Mouse (Mus musculus): ENCODE measurements at regions not wholly inside any gene's neighbourhood (a gene's known extent, or its start where the extent isn't known, plus 50 kb on each side); places are given as distances from the start of the nearest gene placed in this dataset.

DNA sequence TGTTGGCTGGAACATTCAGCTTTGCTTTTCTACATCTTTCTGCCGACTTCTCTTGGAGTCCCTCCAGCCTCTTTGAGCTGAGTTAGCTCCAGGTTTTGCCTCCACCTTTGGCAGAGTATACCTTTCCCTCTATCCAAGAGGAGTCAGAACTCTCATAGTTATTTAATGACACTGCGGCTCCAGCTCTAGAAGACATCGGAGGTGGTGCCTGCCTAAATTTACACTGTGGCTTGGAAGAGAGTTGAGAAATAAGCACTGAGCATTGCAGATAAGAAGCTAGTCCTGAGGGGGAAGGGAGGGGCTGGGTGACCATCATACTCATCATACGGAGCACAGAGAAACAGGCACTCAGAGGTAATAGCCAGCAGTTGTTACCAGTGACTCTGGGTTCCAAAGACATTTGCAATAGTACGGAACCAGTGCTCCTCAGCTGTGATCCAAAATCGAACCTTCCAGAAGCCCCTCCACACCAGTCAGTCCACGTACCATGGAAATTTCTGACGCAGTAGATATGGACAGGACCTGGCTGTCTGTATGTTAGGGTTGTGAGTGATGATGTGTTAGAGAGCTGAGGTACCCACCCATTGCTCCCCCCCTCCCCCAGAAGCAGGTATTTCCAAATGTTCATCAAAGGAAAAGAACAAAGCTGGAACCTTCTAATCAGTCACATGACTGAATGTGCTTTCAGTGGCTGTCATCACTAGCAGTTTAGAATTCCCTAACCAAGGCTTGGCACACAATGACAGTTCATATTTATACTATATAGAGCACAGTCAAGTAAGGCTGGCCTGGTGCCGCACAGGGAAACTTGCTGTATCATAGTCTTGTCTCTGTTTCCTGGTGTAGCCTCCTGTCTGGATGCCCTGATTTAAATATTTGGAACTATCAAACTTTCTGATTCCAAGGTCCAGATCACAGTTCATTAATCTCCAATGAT, 120.2 kb upstream of the Mpp6 start:
- no peak for DNase-seq (ENCODE audit: extremely low spot score in 1 of 2, low spot score in 1 of 2)

DNA sequence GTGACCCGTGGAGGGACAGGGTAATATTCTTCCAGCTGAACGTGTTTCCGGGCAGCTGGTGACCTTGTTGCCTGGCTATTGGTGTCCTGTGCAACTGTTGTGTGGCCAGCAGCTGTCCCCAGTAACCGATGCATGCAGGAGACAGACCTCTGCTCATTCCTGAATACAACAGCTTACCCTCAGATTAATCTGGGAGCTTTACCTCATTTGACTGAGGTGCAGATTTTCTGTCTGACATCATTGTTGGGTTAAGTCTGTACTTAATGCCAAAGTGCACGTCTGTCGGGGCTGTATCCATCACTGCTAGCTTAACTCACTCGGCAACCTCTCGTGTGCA, 119.6 kb upstream of the Mpp6 start:
- DNase-seq (ENCODE audit: extremely low spot score in 1 of 2, low spot score in 1 of 2) = no peak

DNA sequence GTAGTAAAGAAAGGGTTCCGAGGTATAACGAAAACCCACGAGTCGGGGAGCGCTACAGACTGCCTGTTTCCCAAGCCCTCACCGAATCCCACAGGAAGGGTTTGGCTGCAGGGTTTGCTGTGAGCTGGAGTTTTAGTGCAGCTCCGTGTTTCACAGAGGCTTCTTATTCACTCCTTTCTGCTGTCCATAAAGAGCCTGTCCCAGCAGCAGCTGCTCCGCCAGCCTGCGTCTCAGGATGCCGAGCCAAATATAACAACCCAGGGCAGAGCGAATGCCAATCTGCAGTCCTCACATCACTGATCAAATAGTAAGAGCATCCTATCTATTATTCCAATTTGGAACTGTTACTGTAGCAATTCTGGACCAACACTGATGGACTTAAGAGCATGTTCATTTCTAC, 110.7 kb upstream of the Mpp6 start:
- DNase-seq (ENCODE audit: extremely low spot score in 1 of 2, low spot score in 1 of 2) = no peak

DNA sequence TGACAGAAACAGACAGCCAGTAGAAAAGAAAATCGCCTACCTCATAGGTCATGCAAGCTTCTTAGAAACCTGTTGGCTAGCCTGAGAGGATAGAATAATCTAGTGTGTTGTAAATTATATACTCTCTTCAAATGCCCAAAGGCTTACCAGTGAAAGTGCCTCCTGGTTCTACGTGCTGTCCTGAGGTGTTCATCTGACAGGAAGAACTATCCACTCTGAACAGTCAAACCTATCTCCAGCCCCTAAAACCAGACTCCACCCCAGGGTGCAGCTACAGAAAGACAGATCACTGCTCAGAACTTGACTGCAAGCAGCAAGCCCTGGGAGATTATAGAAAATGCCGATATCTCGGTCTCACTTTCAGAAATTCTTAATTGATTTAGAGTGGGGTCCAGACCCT, 102.0 kb upstream of the Mpp6 start:
- no peak for DNase-seq (ENCODE audit: extremely low spot score in 1 of 2, low spot score in 1 of 2)

DNA sequence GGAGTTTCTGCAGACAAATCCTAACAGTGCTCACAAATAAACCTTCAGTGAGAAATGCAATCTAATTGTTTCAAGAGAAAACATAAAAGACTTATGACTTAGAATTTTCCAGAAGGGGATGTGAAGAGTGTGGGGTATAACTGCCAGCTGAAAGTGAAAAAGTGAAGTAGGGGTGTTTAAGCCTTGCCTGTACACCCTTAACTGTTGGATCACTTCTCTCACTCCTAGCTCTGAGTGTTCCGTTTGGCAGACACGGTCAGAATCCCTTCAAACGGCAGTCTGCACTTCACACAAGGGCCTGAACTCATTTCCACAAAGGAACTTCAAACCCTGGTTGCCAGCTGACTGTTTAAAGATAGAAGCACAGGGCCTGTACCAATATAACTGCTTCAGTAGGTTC, 101.2 kb upstream of the Mpp6 start:
- no peak for DNase-seq (ENCODE audit: extremely low spot score in 1 of 2, low spot score in 1 of 2)

DNA sequence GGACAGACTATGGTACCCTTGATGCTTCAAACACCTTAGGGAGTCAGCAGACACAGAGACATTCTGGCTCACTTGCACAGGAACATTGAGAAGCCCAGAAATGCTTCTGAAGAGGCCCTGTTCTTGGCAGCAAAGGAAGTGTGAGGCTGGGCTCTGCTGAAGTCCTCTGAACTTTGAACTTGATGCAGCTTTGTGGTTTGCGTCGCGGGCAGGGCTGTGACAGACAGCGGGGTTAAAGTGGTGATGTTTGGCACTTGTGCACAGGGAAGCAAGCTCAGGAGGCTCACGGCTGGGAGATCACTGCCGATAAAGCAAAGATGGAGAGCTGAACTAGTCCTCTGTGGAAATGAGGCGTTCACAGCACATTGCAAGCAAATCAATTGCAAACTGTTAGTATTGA, 100.7 kb upstream of the Mpp6 start:
- DNase-seq (ENCODE audit: extremely low spot score in 1 of 2, low spot score in 1 of 2) = no peak

DNA sequence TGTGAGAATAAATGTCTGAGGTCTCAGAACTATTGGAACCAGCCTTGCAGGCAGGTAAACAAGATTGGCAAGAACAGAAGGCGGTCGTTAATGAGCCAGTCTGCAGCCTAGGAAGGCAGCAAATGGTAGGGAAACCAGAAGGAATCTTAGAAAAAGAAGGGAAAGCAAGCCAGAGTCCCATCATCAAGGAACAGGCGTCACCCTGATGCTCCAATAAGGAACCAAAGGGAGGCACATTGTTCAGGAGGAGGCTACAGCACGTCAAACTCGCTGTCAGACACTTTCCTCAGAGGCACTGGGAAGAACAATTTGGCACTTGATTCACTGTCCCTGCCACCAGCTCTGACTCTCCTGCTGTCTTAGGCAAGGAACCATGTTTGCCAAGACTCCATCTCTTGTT, 100.2 kb upstream of the Mpp6 start:
- no peak for DNase-seq (ENCODE audit: extremely low spot score in 1 of 2, low spot score in 1 of 2)

DNA sequence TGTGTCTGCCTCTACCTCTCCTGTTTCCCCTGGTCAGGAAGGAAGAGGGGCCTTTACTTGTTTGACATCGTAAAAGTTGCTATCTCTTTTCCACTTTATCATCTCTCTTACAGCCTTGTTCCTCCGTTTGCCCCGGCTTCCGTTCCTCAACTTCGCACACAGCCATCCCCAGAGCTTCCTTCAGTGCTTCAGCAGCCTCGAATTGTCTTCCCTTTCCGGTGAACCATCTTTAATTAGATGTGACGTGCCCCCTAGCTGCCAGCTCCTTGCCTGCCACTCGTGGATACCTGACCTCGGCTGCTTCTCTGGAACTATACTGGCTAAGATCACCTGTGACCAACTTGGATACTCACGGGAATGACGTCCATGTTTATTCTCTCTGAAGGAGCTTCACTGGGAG, 99.0 kb upstream of the Mpp6 start:
- DNase-seq (ENCODE audit: extremely low spot score in 1 of 2, low spot score in 1 of 2) = no peak

DNA sequence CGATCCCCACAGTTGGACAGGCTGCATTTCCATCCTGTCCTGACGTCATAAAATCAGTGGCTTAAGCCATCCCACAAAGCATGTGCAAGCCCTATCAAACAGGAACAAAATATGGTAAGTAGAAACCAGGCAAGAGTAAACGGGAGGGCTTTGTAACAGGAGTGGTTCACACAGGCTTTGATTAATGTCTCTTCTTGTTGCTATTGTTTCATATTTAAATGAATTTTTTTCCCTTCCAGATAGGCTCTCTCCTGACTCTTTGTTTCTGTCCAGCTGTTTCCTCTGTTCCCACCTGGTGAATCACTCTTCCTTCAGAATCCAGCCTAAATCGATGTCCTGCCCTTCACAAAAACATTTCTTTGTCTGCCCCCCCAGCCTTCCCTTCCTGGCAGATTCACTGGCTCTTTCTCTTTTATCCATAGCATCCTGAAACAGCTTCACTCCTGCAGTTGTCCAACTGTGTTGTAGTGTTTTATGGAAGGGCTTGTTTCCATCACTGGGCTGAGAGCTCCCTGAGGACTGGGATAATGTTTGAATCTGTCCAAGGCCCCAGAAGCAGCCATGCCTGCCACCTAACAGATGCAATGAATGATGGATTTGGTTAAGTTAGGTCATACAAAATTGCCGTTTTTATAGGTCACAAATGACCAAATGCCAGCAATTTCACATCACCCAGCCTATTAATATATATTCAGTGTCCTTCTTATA, 98.1 kb upstream of the Mpp6 start:
- DNase-seq (ENCODE audit: extremely low spot score in 1 of 2, low spot score in 1 of 2) = no peak

DNA sequence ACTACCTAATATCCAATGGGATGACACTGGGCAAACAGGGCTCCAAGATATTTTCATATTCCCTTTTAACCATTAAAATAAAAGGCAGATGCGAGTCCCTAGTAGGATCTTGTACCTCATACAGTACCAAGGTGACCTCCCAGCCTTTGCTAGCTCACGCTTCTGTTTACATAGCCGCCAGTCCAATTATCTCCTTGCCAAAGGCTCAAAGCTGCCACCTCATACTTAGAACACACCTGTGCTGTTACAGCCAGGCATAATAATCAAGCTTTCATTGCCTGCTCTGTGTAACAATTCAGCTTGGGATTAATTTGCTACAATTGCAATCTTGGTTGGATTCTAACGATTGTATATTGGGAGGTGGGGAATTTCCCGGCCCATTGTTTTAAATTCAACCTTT, 97.0 kb upstream of the Mpp6 start:
- no peak for DNase-seq (ENCODE audit: extremely low spot score in 1 of 2, low spot score in 1 of 2)

DNA sequence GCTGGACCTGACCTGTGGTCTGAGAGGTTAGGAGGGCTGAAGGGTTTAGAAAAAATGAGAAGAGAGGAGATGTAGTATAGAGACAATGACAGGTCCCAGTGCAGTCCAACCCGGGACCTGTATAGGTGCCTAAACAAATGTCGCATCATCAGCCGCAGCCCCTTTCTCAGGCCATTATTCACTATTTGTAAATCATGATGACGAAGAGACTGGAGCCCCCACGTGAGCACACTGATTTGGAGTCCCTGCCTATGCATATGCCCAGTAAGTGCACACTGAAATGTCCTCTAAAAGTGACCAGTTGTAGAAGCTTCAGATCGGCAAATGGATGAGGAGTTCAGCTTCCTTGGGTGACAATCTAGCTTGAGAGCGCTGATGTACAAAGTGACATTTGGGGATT, 96.2 kb upstream of the Mpp6 start:
- DNase-seq (ENCODE audit: extremely low spot score in 1 of 2, low spot score in 1 of 2) = no peak

DNA sequence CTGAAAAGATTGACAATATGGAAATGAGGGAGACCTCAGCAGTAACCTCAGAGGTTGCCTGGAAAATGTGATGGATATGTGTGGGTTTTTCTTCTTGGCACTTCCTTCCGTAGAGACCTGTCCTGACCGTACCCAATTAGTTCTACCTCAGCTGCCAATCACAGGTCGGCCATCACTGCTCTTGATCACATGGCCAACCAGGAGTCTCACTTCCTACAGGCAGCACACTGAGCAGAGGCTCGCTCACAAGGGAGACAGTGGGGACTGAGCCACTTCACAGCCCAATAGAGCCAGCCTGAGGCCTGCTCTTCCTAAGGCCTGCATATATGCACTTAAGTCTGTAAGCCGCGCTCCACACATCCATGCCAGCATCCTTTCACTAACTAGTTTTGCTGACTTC, 82.1 kb upstream of the Mpp6 start:
- no peak for DNase-seq (ENCODE audit: extremely low spot score in 1 of 2, low spot score in 1 of 2)

DNA sequence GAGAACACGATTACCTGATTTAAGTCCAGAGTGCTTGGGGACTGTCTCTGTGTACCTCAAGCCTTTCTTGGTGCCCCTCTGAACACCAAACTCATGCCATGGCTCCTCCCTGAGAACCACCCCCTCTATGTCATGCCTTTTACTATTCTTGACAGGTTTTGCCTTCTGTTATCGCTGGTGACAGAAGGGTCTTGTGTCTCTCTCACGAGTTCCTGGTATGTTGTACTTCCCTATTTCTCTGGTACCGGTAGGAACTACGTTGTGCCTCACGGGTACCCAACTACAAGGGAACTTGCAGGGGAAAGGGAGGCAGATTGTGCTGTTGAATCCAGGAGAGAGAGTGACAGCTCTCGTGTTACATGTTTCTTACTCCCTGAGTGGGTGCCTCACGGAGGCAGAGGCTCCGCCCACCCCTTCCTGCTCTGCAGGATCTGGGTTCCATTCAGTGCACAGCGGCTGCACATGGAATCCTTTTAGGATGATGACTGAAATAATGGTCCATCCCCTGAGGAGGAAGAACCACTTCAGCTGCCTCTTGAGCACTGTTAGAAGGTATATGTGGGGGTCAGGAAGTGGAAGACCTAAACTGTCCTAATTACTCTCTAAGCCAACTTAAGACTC, 80.0 kb upstream of the Mpp6 start:
- DNase-seq (ENCODE audit: extremely low spot score in 1 of 2, low spot score in 1 of 2) = no peak

DNA sequence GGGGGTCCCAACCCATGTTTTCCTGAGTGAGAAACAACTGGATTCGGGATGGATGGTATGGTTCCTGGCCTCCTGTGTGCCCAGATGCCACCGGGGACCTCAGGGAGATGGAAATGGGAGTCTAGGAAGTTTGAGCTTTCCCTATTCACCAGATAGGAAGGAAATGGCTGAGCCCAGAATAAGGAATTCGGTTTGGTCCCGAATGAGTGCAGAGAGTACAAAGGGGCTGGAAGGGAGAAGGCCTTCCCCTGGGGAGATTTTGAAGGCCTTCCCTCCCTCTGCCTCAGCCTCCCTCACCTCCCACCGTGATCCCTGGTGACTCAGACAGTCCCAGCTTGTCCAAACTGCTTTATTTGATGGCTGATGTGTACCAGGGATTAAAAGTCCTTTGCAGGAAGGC, 78.7 kb upstream of the Mpp6 start:
- no peak for DNase-seq (ENCODE audit: extremely low spot score in 1 of 2, low spot score in 1 of 2)

DNA sequence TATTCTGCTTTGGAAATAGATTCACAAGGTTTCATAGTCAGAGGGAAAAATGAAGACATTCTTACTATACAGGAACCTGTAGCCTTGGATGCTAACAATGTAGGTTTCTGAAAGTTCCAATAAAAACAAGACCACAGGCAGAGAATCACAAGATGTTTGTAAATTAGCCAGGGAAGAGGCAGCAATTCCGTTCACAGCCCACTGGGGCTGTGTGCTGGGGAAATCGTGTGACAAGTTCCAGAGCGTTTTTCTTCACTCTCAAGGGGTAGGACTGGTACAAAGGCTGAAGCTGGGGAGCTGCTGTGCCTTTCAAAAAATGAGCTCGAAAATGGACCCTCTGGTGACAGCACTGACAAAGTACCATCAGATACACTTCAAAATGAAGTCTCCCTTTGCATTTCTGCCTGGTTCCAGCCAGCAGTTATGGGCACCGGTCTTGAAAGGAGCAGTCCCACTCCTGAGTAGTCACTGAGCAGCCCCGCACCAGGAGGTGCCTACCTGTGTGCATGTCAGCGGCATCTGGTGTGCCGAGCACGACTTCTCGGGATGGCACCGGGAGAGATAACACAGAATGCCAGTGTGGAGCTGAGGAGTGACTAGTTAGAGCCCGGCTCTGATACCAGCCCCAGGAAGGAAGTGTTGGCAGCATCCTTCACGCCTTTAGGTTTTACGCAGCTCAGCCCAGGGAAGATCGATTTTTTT, 77.0 kb upstream of the Mpp6 start:
- no peak for DNase-seq (ENCODE audit: extremely low spot score in 1 of 2, low spot score in 1 of 2)

DNA sequence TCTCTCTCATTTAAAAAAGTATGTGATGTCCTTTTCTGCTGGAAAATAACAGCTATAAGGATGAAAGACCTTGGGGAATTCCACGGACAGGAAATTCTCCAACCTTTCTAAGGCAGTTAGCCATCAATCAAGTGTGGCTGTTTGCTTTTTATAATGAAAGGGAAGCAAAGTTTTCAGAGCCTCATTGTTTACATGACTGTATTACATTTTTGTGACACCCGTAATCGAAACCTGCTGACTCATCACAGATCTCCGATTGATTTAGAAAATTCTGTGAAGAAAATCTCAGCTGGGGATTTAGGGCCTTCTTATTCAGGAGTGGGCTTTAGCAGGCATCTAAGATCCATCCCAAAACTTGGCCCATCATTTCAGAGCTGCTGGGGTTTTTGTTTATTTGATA, 72.4 kb upstream of the Mpp6 start:
- no peak for DNase-seq (ENCODE audit: extremely low spot score in 1 of 2, low spot score in 1 of 2)

DNA sequence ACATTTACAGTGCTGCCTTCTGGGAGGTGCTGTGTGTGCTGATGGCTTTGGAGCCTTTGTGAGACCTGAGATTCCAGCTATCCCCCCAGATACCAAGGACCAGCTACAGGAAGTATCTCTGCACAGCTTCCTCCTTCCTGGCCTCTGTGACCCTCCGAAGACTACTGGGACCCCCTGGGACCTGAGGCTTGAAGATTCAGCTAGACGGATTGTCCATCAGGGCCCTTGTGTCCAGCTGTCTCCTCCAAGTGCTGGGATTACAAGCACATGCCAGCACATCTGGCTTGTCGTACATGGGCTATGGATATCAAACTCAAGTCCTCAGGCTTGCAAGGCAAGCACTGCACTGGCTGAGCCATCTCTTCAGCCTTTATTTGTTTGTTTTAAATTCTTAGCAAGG, 71.7 kb upstream of the Mpp6 start:
- DNase-seq (ENCODE audit: extremely low spot score in 1 of 2, low spot score in 1 of 2) = no peak

DNA sequence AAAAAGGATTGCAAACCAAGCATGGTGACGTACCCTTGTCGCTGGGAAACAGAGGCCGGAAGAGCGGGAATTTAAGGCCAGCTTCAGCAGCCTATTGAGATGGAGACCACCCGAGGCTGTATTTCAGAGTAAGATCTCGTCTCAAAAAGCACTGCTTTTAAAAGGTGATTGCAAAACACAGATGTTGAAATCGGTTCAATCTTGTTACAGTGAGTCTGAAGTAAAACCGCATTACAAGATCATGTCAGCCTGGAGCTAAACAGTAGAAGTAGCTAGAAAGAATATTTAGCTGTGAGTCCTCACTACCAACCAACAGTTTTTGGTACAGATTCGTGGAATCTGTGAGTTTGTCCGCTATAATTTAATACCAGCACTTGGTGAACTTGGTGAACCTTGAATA, 69.0 kb upstream of the Mpp6 start:
- no peak for DNase-seq (ENCODE audit: extremely low spot score in 1 of 2, low spot score in 1 of 2)

DNA sequence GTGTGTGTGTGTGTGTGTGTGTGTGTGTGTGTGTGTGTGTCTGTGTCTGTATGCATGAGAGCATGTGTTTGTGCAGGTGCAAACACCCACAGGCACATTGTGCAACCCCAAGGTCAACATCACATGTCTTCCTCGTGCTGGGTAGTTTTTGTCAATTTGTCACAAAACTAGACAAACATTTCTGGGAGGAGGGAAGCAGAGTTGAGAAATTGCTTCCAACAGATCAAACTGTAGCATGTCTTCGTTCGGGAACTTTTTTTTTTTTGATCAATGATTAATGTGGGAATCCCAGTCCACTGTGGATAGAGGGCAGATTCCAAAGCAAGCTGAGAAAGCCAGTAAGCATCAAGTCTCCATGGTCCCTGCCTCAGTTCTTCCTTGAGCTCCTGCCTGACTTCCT, 67.9 kb upstream of the Mpp6 start:
- no peak for DNase-seq (ENCODE audit: extremely low spot score in 1 of 2, low spot score in 1 of 2)

DNA sequence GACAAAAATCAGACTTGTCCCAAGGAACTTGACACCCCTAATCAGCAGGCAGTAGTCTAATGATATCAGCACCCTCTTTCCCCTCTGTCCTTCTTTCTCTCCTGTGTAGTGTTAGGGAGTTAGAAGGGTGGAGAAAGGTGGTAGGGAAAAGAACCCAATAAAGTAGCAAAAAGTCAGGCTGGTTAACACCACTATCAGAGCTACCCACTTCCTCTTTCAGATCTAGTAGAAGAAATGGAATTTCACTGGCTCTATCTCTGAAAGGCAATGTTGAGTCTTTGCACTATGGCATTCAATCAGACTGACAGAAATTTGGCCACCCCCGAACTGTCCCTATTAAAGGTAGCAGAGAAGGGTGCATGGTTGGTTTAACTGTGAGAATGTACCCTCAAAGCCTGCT, 65.9 kb upstream of the Mpp6 start:
- DNase-seq (ENCODE audit: extremely low spot score in 1 of 2, low spot score in 1 of 2) = no peak

DNA sequence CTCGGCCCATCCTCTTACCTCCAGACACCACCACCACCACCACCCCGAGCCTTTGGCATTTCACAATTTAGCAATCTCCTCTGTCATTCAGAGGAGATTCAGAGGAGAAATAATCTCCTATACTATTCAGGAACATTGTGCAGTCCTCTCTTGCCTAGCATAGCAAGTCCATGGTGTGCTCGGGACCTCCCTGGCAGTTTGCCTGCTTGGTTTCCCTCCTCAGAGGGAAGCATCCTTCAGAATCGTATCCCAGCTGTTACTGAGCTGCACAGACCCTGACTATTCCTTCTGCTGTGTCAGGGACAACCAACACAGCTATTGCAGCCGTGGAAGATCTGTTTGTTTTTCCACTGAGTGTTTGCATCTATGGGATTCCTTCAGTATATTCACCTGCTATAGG, 63.3 kb upstream of the Mpp6 start:
- no peak for DNase-seq (ENCODE audit: extremely low spot score in 1 of 2, low spot score in 1 of 2)

Data from layer of hippocampus, postnatal 25 days (tissue).